Mouse (Mus musculus) liver, adult 2 months (tissue): Measurements from ENCODE around the gene Ust. TPM values are rescaled to one million over a fixed set of nuclear protein-coding genes. Genes with fewer than 3 reads are reported as not detected.
A peak's percentile ranks its signal among the peaks of the same experiment; 100 is the strongest.

Experiments
- DNase-seq: peaks from one replicate; pipeline ENCODE4 v3.0.0-alpha.2; 2011; ENCODE audit warnings: low read depth, low spot score; ENCODE audit errors: extremely low read depth
- H3K27ac ChIP-seq: fragments of 200-500 bp; replicated peaks from 2 replicates; pipeline ENCODE4 v1.5.1; 2012; ENCODE audit warnings: low read depth, mild to moderate bottlenecking, control low read depth, inconsistent platforms, low read length; ENCODE audit not compliant: insufficient read depth
- H3K27me3 ChIP-seq: fragments of 200-500 bp; 2 replicates; pipeline ENCODE4 v1.6.1; 2012; ENCODE audit warnings: mild to moderate bottlenecking, moderate library complexity, low read length, inconsistent platforms; ENCODE audit not compliant: control insufficient read depth, insufficient read depth
- H3K36me3 ChIP-seq: fragments of 200-500 bp; 2 replicates; pipeline ENCODE4 v1.6.1; 2012; ENCODE audit warnings: low read length, inconsistent platforms; ENCODE audit not compliant: control insufficient read depth, insufficient read depth
- H3K4me1 ChIP-seq: fragments of 200-500 bp; 2 replicates; pipeline ENCODE4 v1.6.1; 2011; ENCODE audit warnings: low read length; ENCODE audit not compliant: control insufficient read depth, insufficient read depth
- H3K4me3 ChIP-seq: fragments of 200-500 bp; 2 replicates; pipeline ENCODE4 v1.5.1; 2011; ENCODE audit warnings: low read depth, mild to moderate bottlenecking, control low read depth, low read length, moderate library complexity; ENCODE audit not compliant: insufficient read depth
- H3K79me2 ChIP-seq: fragments of 200-500 bp; 2 replicates; pipeline ENCODE4 v1.6.1; 2012; ENCODE audit warnings: inconsistent platforms, mild to moderate bottlenecking, low read length, moderate library complexity; ENCODE audit not compliant: control insufficient read depth, insufficient read depth
- H3K9ac ChIP-seq: fragments of 200-500 bp; 2 replicates; pipeline ENCODE4 v1.6.1; 2012; ENCODE audit warnings: low read depth, mild to moderate bottlenecking, control low read depth, inconsistent platforms, low read length
- CTCF ChIP-seq: fragments of 200-500 bp; IDR thresholded peaks from 2 replicates; pipeline ENCODE4 v1.5.1; 2011; ENCODE audit warnings: low read depth, low read length, control low read depth
- POLR2A ChIP-seq: fragments of 200-500 bp; IDR thresholded peaks from 2 replicates; pipeline ENCODE4 v1.6.1; 2011; ENCODE audit warnings: low read length, control low read depth; ENCODE audit not compliant: insufficient read depth; ENCODE audit errors: extremely low read depth
- WGBS: fragments of 180-500 bp; shearing (Covaris S2); methylation state at CpG from one replicate; pipeline ENCODE4 v1.1.7; 2018; 5-methylcytosine and 5-hydroxymethylcytosine counted together
- polyA plus RNA-seq: library from polyadenylated mRNA; depleted of rRNA; stranded (reverse); fragments of >200 nt; gene quantifications from 2 replicates; pipeline ENCODE4 v1.2.3, GENCODE M21; 2012
- total RNA-seq: library from RNA; depleted of rRNA; stranded (reverse); fragments of >200 nt; gene quantifications from 2 replicates; pipeline ENCODE4 v1.2.3, GENCODE M21; 2014

The Ust gene
- total and polyA plus RNA-seq, 2 experiments = 0.27 to 0.46 TPM

GRCm38 (mm10) chr10:8290661-8291060, 228.0 kb downstream of the Ust start:
- no peaks in the 10 kb centered on the region for H3K36me3 ChIP-seq
- no peak overlapping the region for H3K27ac ChIP-seq
- no peaks in the 10 kb centered on the region for H3K4me1 ChIP-seq
- DNase-seq = no peak
- no peak overlapping the region for H3K4me3 ChIP-seq
- no peaks in the 10 kb centered on the region for H3K79me2 ChIP-seq
- 59% methylated on average over 5 of the region's 5 CpGs for WGBS
- no peaks in the 10 kb centered on the region for H3K27me3 ChIP-seq
- TF ChIP-seq CTCF (no peak), POLR2A (no peak)
- H3K9ac ChIP-seq = no peak overlapping the region

- Histone ChIP-seq H3K79me2 (no peaks in the 10 kb centered on the region), H3K4me1 (no peaks in the 10 kb centered on the region), H3K27ac (no peak overlapping the region), H3K4me3 (no peak overlapping the region), H3K27me3 (no peaks in the 10 kb centered on the region), H3K36me3 (no peaks in the 10 kb centered on the region), H3K9ac (no peak overlapping the region)
- 19% methylated on average over 6 of the region's 6 CpGs for WGBS
- no peak for DNase-seq
- no peak for TF ChIP-seq POLR2A
- no peak for TF ChIP-seq CTCF
These were observed 231.3 kb downstream of the Ust start for GRCm38 (mm10) chr10:8287350-8287791.

- 85% methylated on average over 3 of the region's 3 CpGs for WGBS
- no peaks in the 10 kb centered on the region for H3K27me3 ChIP-seq
- no peak for DNase-seq
- no peak overlapping the region for H3K27ac ChIP-seq
- no peaks in the 10 kb centered on the region for H3K4me1 ChIP-seq
- no peaks in the 10 kb centered on the region for H3K79me2 ChIP-seq
- H3K36me3 ChIP-seq = no peaks in the 10 kb centered on the region
- no peak overlapping the region for H3K9ac ChIP-seq
- no peak overlapping the region for H3K4me3 ChIP-seq
- TF ChIP-seq CTCF = no peak
- no peak for TF ChIP-seq POLR2A
These were observed 234.6 kb downstream of the Ust start for GRCm38 (mm10) chr10:8283991-8284390.

- Histone ChIP-seq H3K4me3 (no peak overlapping the region), H3K79me2 (no peaks in the 10 kb centered on the region), H3K4me1 (no peaks in the 10 kb centered on the region), H3K9ac (no peak overlapping the region), H3K27me3 (no peaks in the 10 kb centered on the region), H3K36me3 (no peaks in the 10 kb centered on the region), H3K27ac (no peak overlapping the region)
- no peak for TF ChIP-seq POLR2A
- no peak for TF ChIP-seq CTCF
- DNase-seq = no peak
- 79% methylated on average over 5 of the region's 5 CpGs for WGBS
These were observed 241.5 kb downstream of the Ust start for GRCm38 (mm10) chr10:8277094-8277493.

- H3K9ac ChIP-seq = no peak overlapping the region
These were observed 248.9 kb downstream of the Ust start for GRCm38 (mm10) chr10:8269681-8270080.

GRCm38 (mm10) chr10:8259716-8260115, 258.9 kb downstream of the Ust start:
- H3K27ac ChIP-seq = no peak overlapping the region
- TF ChIP-seq POLR2A = no peak
- TF ChIP-seq CTCF = no peak
- H3K4me3 ChIP-seq = no peak overlapping the region
- H3K9ac ChIP-seq = no peak overlapping the region
- 60% methylated on average over 4 of the region's 4 CpGs for WGBS
- DNase-seq = peak; percentile 5
- no peaks in the 10 kb centered on the region for H3K4me1 ChIP-seq
- H3K36me3 ChIP-seq = no peaks in the 10 kb centered on the region
- H3K79me2 ChIP-seq = no peaks in the 10 kb centered on the region
- no peaks in the 10 kb centered on the region for H3K27me3 ChIP-seq

More at GRCm38 (mm10) chr10:8269681-8270080, 248.9 kb downstream of the Ust start:
- H3K27ac ChIP-seq = no peak overlapping the region
- H3K79me2 ChIP-seq = no peaks in the 10 kb centered on the region
- H3K36me3 ChIP-seq = no peaks in the 10 kb centered on the region
- TF ChIP-seq POLR2A (no peak), CTCF (no peak)
- DNase-seq = no peak
- no peak overlapping the region for H3K4me3 ChIP-seq
- no peaks in the 10 kb centered on the region for H3K4me1 ChIP-seq
- H3K27me3 ChIP-seq = no peaks in the 10 kb centered on the region
- WGBS = 84% methylated on average over 4 of the region's 4 CpGs
